Mouse (Mus musculus) liver, adult 2 months (tissue): Measurements from ENCODE around the gene Zcchc13.

ENCODE experiments used
- CTCF ChIP-seq: fragments of 200-500 bp; IDR thresholded peaks from 2 replicates; pipeline ENCODE4 v1.5.1; 2011; ENCODE audit warnings: low read depth, low read length, control low read depth
- POLR2A ChIP-seq: fragments of 200-500 bp; IDR thresholded peaks from 2 replicates; pipeline ENCODE4 v1.6.1; 2011; ENCODE audit warnings: low read length, control low read depth; ENCODE audit not compliant: insufficient read depth; ENCODE audit errors: extremely low read depth

- no peak for TF ChIP-seq CTCF
- TF ChIP-seq POLR2A = no peak
These were observed 13.9 kb downstream of the Zcchc13 start for GRCm38 (mm10) chrX:103644301-103644700.
